Mouse (Mus musculus) C2C12 (cell line): ENCODE measurements around the gene Zfp105. TPM values are rescaled to one million over a fixed set of nuclear protein-coding genes. Genes with fewer than 3 reads are reported as not detected.

Experiments
- H3K27me3 ChIP-seq: one replicate; pipeline ENCODE4 v1.6.1; 2011; ENCODE audit not compliant: control insufficient read depth, insufficient read depth, insufficient read length
- H3K36me3 ChIP-seq: one replicate; pipeline ENCODE4 v1.6.1; 2011; ENCODE audit not compliant: control insufficient read depth, insufficient read depth
- H3K4me3 ChIP-seq: one replicate; pipeline ENCODE4 v1.5.1; 2011; ENCODE audit warnings: mild to moderate bottlenecking, control low read depth; ENCODE audit not compliant: poor library complexity, insufficient read depth, severe bottlenecking
- H3K79me2 ChIP-seq: one replicate; pipeline ENCODE4 v1.6.1; 2011; ENCODE audit not compliant: control insufficient read depth, insufficient read depth
- H3K79me3 ChIP-seq: one replicate; pipeline ENCODE4 v1.6.1; 2011; ENCODE audit warnings: low read depth, control low read depth
- H3ac ChIP-seq: one replicate; pipeline ENCODE3; 2011; ENCODE audit warnings: low read depth; ENCODE audit not compliant: control insufficient read depth, insufficient read length
- CEBPB ChIP-seq: IDR thresholded peaks from one replicate; pipeline ENCODE4 v1.6.1; 2011; ENCODE audit warnings: low read depth, mild to moderate bottlenecking, control low read depth, moderate library complexity
- CTCF ChIP-seq: IDR thresholded peaks from one replicate; pipeline ENCODE4 v1.5.1; 2011; ENCODE audit not compliant: control insufficient read depth, insufficient read depth, insufficient read length
- FOSL1 ChIP-seq: IDR thresholded peaks from one replicate; pipeline ENCODE4 v1.8.0; 2011; ENCODE audit warnings: mild to moderate bottlenecking, low read length; ENCODE audit not compliant: poor library complexity, insufficient read depth, severe bottlenecking
- MAX ChIP-seq: IDR thresholded peaks from one replicate; pipeline ENCODE4 v1.6.1; 2011; ENCODE audit warnings: mild to moderate bottlenecking, control low read depth
- MYOD1 ChIP-seq: IDR thresholded peaks from one replicate; pipeline ENCODE4 v1.6.1; 2011; ENCODE audit warnings: low read depth; ENCODE audit not compliant: control insufficient read depth, insufficient read length
- MYOG ChIP-seq: IDR thresholded peaks from one replicate; pipeline ENCODE4 v1.6.1; 2011; ENCODE audit not compliant: control insufficient read depth, insufficient read length; ENCODE audit errors: extremely low read depth
- USF1 ChIP-seq: IDR thresholded peaks from one replicate; pipeline ENCODE4 v1.6.1; 2011; ENCODE audit warnings: low read depth, mild to moderate bottlenecking, control low read depth, moderate library complexity
- long read RNA-seq, 2 experiments: library from polyadenylated mRNA; unstranded; transcript quantifications; one replicate each; pipeline ENCODE4 v2.0.0; 2019 to 2020
- polyA plus RNA-seq: library from polyadenylated mRNA; unstranded; fragments of >200 nt; fragmentation: generic; extraction: Trizol; gene quantifications from one replicate; pipeline ENCODE4 v1.2.1, GENCODE M21; 2012; ENCODE audit warnings: missing spikeins

Gene Zfp105
- polyA plus RNA-seq: not detected
- long read RNA-seq, experiment 1, partial matches to known transcripts: 0 of 2 reads
- long read RNA-seq, experiment 1, other reads (novel, unspliced or antisense): 0 of 2 reads
- long read RNA-seq, experiment 2, transcript Zfp105-201 (4 exons, 2,010 nt): major isoform, 8 of 11 reads
- long read RNA-seq, experiment 2, partial matches to known transcripts: 2 of 11 reads
- long read RNA-seq, experiment 2, other reads (novel, unspliced or antisense): 0 of 11 reads

DNA sequence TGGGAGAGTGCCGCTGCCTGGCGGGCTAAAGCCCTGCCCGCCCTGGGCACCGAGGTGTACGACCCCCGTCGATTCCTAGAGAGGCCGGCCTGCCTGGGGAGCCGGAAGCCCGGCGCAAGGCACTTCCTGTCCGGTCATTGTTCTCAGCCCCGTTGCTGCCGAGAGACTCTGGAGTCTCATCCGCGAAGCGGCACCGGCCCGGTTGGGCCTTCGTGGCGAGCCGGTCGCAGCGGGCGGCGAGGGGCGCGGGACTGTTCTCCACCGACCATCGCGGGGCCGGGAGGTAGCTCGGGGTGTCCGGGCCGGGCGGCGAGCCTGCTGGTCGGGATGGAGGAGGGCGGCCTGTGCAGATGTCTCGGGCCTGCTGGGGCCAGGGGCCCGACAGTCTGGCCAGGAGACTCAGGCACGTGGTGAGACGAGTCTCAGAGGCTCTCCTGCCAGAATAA, at the start of gene Zfp105:
Gene Zfp105 (plus strand): TSS at position 137 of the 446 bp plus-strand sequence.
- H3K4me3 ChIP-seq: no peak within 1 kb of the TSS
- H3ac ChIP-seq: no peak within 1 kb of the TSS
- peaks cover 21% of the 10 kb centered on the region for H3K27me3 ChIP-seq
- TF ChIP-seq MAX: no peak
- H3K79me2 ChIP-seq: no peaks in the 10 kb centered on the region
- H3K36me3 ChIP-seq: no peaks in the 10 kb centered on the region
- H3K79me3 ChIP-seq: no peaks in the 10 kb centered on the region

DNA sequence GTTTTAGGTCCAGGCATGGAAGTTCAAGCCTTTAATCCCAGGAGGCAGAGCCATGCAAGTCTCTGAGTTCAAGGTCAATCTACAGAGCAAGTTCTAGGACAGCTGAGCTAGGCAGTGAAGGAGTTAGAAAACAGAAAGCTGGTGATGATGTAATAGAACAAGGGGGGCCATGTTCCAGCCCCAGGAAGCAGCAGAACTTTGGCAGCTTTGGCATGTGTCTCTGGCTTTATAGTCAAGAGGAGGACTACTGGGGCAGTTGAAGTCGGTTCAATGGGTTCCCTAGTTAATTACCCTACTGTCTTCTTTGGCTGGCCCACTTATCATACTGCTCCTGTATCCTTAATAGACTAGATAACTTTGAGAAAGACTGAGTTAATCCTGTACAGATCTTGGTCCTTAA, 48.2 kb upstream of the Zfp105 start:
- H3K36me3 ChIP-seq: no peaks in the 10 kb centered on the region
- peaks cover 3% of the 10 kb centered on the region for H3K27me3 ChIP-seq
- TF ChIP-seq MAX (no peak), CTCF (no peak), FOSL1 (no peak), USF1 (no peak), CEBPB (no peak), MYOD1 (no peak), MYOG (no peak)
- H3ac ChIP-seq: no peak overlapping the region
- no peak overlapping the region for H3K4me3 ChIP-seq
- H3K79me3 ChIP-seq: no peaks in the 10 kb centered on the region
- H3K79me2 ChIP-seq: no peaks in the 10 kb centered on the region

DNA sequence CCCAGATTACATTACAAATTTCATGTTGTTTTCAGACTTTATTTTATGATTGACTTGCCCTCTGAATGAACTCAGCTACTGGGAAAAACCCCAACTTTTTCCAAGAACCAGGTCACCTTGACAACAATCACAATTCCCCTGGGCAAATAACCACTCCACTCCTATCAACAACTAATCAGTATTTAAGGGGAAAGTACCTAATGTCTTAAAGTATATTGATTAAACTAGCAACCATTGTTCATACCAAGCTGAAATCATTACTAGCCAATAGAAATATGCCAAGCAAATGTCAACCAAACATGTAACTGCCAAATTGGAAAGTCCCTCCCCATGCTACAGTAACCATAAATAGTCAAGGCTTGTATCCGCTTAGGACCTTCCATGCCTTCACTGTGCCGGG, 47.7 kb upstream of the Zfp105 start:
- H3K36me3 ChIP-seq: no peaks in the 10 kb centered on the region
- no peak overlapping the region for H3K4me3 ChIP-seq
- no peaks in the 10 kb centered on the region for H3K79me2 ChIP-seq
- peaks cover 3% of the 10 kb centered on the region for H3K27me3 ChIP-seq
- no peak overlapping the region for H3ac ChIP-seq
- no peaks in the 10 kb centered on the region for H3K79me3 ChIP-seq
- no peak for TF ChIP-seq CTCF
- no peak for TF ChIP-seq MYOG
- TF ChIP-seq CEBPB: no peak
- no peak for TF ChIP-seq USF1
- no peak for TF ChIP-seq MAX
- TF ChIP-seq FOSL1: no peak
- no peak for TF ChIP-seq MYOD1

DNA sequence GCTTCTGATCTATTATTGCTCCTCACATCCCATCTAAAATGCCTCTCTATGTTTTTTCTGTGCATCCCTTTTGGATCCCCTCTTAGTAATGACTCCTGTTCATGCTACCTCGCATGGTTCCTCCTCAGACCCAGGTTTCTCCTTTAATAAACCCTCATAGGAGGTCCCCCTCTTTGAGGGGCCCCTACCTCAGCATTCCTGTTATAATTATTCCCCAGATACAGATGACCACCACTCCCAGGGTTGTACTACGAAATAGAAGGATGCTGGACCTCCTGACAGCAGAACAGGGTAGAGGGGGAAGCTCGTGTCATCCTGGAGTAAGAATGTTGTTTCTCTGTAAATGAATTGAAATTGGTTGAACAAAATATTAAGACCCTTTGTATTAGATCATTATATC, 37.5 kb upstream of the Zfp105 start, which contains the start of gene Zkscan7:
Gene Zkscan7 (plus strand): TSS at position 301 of the 400 bp plus-strand sequence.
- TF ChIP-seq CEBPB (no peak), FOSL1 (no peak), CTCF (no peak), MYOG (no peak), USF1 (no peak), MAX (no peak), MYOD1 (no peak)
- H3K27me3 ChIP-seq: no peaks in the 10 kb centered on the region
- H3K79me3 ChIP-seq: no peaks in the 10 kb centered on the region
- no peak within 1 kb of the TSS for H3ac ChIP-seq
- H3K36me3 ChIP-seq: no peaks in the 10 kb centered on the region
- peak within 1 kb of the TSS; percentile 25 for H3K4me3 ChIP-seq
- no peaks in the 10 kb centered on the region for H3K79me2 ChIP-seq

DNA sequence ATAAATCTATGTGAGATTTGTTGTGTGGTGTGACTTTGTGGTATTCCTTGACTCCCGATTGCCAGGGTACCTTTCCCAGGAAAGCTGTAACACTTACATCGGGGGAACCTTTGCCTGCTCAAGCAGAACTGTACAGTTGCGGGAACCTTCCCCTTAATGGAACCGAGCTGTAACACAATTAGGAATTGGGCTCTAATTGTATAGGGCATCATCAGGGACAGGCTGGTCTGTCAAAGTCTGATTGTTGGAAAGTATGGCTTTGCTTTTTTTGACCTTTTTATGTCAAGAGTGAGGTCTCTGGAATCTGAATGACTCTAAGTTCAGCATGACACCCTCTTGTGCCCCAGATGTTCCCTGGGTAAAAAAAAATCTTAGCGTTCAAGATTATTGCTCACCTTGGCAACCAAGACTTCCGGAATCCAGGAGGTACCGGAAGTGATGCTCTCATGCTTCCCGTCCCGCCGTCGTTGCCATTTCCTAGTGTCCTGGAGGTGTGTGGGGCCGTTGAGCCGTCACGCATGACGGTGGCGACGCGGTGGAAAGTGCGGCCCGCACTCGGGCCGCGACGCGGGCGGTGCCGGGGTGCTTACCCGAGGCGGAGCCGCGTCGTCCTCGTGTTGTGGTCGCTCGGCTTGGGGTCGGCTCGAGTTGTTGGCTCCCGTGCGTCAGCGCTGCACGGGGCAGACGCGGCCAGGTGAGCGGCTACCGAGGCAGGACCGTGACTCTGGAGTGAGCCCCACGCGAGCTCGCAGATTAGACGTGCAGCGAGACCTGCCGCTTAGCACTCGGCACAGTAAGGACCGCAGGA, 36.3 kb upstream of the Zfp105 start:
- Histone ChIP-seq H3K4me3 (peak overlapping the region; percentile 25), H3K79me3 (no peaks in the 10 kb centered on the region), H3ac (peak overlapping the region; percentile 77), H3K36me3 (no peaks in the 10 kb centered on the region), H3K27me3 (no peaks in the 10 kb centered on the region), H3K79me2 (no peaks in the 10 kb centered on the region)
- TF ChIP-seq CEBPB (no peak), MAX (no peak), MYOG (no peak)

DNA sequence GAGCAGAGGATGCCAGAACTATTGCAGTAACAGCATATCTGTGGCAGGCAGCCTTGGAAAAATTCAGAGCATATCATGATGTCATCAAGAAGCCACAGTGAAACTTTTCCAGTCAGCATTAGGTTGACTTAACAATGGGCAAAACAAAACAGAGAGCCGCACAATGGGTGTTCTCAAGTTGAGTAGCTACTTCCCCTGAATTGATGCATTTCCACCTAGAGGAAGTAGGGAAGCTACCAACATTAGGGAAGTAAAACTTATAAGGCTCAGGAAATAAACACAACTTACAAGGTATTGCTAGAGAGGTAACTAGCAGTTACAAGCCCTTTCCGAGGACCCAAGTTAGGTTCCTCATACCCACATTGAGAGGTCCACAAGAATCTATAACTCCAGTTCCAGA, 21.8 kb upstream of the Zfp105 start:
- Histone ChIP-seq H3K4me3 (no peak overlapping the region), H3K36me3 (no peaks in the 10 kb centered on the region), H3K27me3 (peaks cover 7% of the 10 kb centered on the region), H3ac (no peak overlapping the region), H3K79me3 (no peaks in the 10 kb centered on the region), H3K79me2 (no peaks in the 10 kb centered on the region)
- no peak for TF ChIP-seq CEBPB
- no peak for TF ChIP-seq MYOD1
- TF ChIP-seq USF1: no peak
- TF ChIP-seq CTCF: no peak
- TF ChIP-seq FOSL1: no peak
- TF ChIP-seq MYOG: no peak
- no peak for TF ChIP-seq MAX
